Mouse (Mus musculus) myocyte (in vitro differentiated cells): ENCODE results near the gene Trmt10c.

ENCODE experiments used
- E2F4 ChIP-seq: IDR thresholded peaks from one replicate; pipeline ENCODE4 v1.6.1; 2011; ENCODE audit warnings: mild to moderate bottlenecking, control low read depth, moderate library complexity; ENCODE audit not compliant: insufficient read depth
- MYOD1 ChIP-seq, 3 experiments: IDR thresholded peaks; one replicate each; pipeline ENCODE4 v1.6.1; 2011; ENCODE audit warnings: control low read depth in 2 of 3, low read depth in 2 of 3, mild to moderate bottlenecking in 2 of 3, moderate library complexity in 1 of 3; ENCODE audit not compliant: insufficient read length in 2 of 3, control insufficient read depth in 1 of 3
- POLR2A ChIP-seq: IDR thresholded peaks from one replicate; pipeline ENCODE4 v1.6.1; 2011; ENCODE audit warnings: low read depth, mild to moderate bottlenecking, control low read depth, moderate library complexity; ENCODE audit not compliant: insufficient read length
- POLR2AphosphoS2 ChIP-seq: IDR thresholded peaks from one replicate; pipeline ENCODE4 v1.6.1; 2011; ENCODE audit warnings: low read depth, control low read depth; ENCODE audit not compliant: insufficient read length
- SRF ChIP-seq: IDR thresholded peaks from one replicate; pipeline ENCODE4 v1.6.1; 2011; ENCODE audit warnings: low read depth; ENCODE audit not compliant: control insufficient read depth, insufficient read length
- TCF12 ChIP-seq: IDR thresholded peaks from one replicate; pipeline ENCODE4 v1.6.1; 2011; ENCODE audit warnings: mild to moderate bottlenecking, control low read depth; ENCODE audit not compliant: poor library complexity, insufficient read depth, severe bottlenecking
- TCF3 ChIP-seq: IDR thresholded peaks from one replicate; pipeline ENCODE4 v1.6.1; 2011; ENCODE audit warnings: low read depth, control low read depth; ENCODE audit not compliant: insufficient read length

DNA sequence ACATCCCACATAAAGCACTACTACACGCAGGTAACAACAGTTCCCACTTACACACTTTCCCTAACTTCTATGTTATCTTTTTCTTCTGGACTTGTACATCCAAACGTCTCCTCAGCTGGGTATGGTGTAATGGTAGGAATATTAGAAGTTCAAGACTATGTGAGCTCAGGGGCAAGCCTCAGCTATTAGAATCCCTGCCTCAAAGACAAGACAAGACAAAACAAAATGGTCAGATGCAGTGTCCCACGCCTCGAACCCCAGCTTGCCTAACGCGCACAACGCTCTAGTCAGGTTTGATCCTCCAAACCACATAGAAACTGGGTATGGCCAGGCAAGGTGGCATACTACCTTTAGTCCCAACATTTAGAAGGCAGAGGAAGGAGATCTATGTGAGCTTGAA, 18.0 kb downstream of the Trmt10c start:
- TF ChIP-seq POLR2A (no peak), E2F4 (no peak), MYOD1 (IDR thresholded peaks at IDR 0.05; ENCODE audit: control insufficient read depth in 1 of 3, insufficient read length in 2 of 3, low read depth in 2 of 3) (no peak), SRF (no peak), TCF3 (no peak), TCF12 (no peak), POLR2AphosphoS2 (no peak)
